Mouse (Mus musculus) heart, embryonic 12.5 days (tissue): Measurements from ENCODE around the gene Ttc5. TPM values are rescaled to one million over a fixed set of nuclear protein-coding genes. Genes with fewer than 3 reads are reported as not detected.
"Not testable (repeated sequence)": the region's sequence is repeated elsewhere in the genome, so short reads cannot be mapped to it uniquely, and the experiment has no call there.

Source experiments
- ATAC-seq: fragments of 200-750 bp; cut with Nextera tagmentation; 2 replicates; pipeline ENCODE4 v1.8.0; 2017; ENCODE audit warnings: moderate TSS enrichment, moderate library complexity; ENCODE audit not compliant: insufficient number of reproducible peaks, low FRiP score
- H3K27ac ChIP-seq: fragments of 300-500 bp; sonication (generic); 2 replicates; pipeline ENCODE4 v1.5.1; 2016; ENCODE audit warnings: mild to moderate bottlenecking, moderate library complexity; ENCODE audit not compliant: poor library complexity, severe bottlenecking
- H3K27me3 ChIP-seq: fragments of 300-500 bp; sonication (generic); replicated peaks from 2 replicates; pipeline ENCODE4 v1.6.1; 2016; ENCODE audit warnings: mild to moderate bottlenecking, moderate library complexity
- H3K36me3 ChIP-seq: fragments of 300-500 bp; sonication (generic); 2 replicates; pipeline ENCODE4 v1.6.1; 2016; ENCODE audit warnings: mild to moderate bottlenecking, moderate library complexity
- H3K4me1 ChIP-seq: fragments of 300-500 bp; sonication (generic); replicated peaks from 2 replicates; pipeline ENCODE4 v1.6.1; 2016; ENCODE audit warnings: mild to moderate bottlenecking
- H3K4me2 ChIP-seq: fragments of 300-500 bp; sonication (generic); 2 replicates; pipeline ENCODE4 v1.6.1; 2016; ENCODE audit warnings: mild to moderate bottlenecking, moderate library complexity
- H3K4me3 ChIP-seq: fragments of 300-500 bp; sonication (generic); 2 replicates; pipeline ENCODE4 v1.5.1; 2016; ENCODE audit warnings: mild to moderate bottlenecking
- H3K9ac ChIP-seq: fragments of 300-500 bp; sonication (generic); 2 replicates; pipeline ENCODE4 v1.6.1; 2016; ENCODE audit warnings: mild to moderate bottlenecking, moderate library complexity
- H3K9me3 ChIP-seq: fragments of 300-500 bp; sonication (generic); replicated peaks from 2 replicates; pipeline ENCODE4 v1.6.1; 2016; ENCODE audit warnings: mild to moderate bottlenecking, moderate library complexity
- WGBS: fragments of 180-500 bp; shearing (Covaris S2); methylation state at CpG from one replicate; pipeline ENCODE4 v1.1.7; 2016; 5-methylcytosine and 5-hydroxymethylcytosine counted together
- polyA plus RNA-seq: library from polyadenylated mRNA; unstranded; fragments of >200 nt; fragmentation: Nextera tagmentation; extraction: Ambion mirVana; gene quantifications from 2 replicates; pipeline ENCODE4 v1.2.1, GENCODE M21; 2016

The Ttc5 gene
- polyA plus RNA-seq: 46.1 and 48.1 TPM in 2 replicates

- Histone ChIP-seq H3K27ac (peak within 1 kb of the TSS; percentile 67), H3K9me3 (no peaks in the 10 kb centered on the region), H3K4me2 (peak within 1 kb of the TSS; percentile 74), H3K4me3 (peak within 1 kb of the TSS; percentile 90), H3K36me3 (peaks cover 18% of the 10 kb centered on the region), H3K4me1 (peaks cover 6% of the 10 kb centered on the region; the same call in 1 of the 2 replicates), H3K9ac (peak within 1 kb of the TSS; percentile 82), H3K27me3 (no peaks in the 10 kb centered on the region)
- WGBS: under 1% methylated on average over 21 of the region's 21 CpGs
- ATAC-seq: peak; percentile 89
Measured at GRCm38 (mm10) chr14:50785251-50785637, at the start of gene Ttc5. Gene Ttc5 (minus strand): TSS chr14:50785519.

GRCm38 (mm10) chr14:50834435-50834834 is 49.1 kb upstream of the Ttc5 start:
- Histone ChIP-seq H3K4me2 (no peak overlapping the region), H3K4me1 (no peaks in the 10 kb centered on the region), H3K9me3 (no peaks in the 10 kb centered on the region), H3K27me3 (no peaks in the 10 kb centered on the region), H3K36me3 (peaks cover 57% of the 10 kb centered on the region), H3K27ac (no peak overlapping the region), H3K9ac (no peak overlapping the region), H3K4me3 (no peak overlapping the region)
- WGBS: 45% methylated on average over 2 of the region's 2 CpGs
- ATAC-seq: no peak

- peaks cover 57% of the 10 kb centered on the region for H3K36me3 ChIP-seq
- 79% methylated on average over 10 of the region's 10 CpGs for WGBS
- H3K4me1 ChIP-seq: no peaks in the 10 kb centered on the region
- no peak overlapping the region for H3K27ac ChIP-seq
- H3K9me3 ChIP-seq: no peaks in the 10 kb centered on the region
- H3K27me3 ChIP-seq: no peaks in the 10 kb centered on the region
- no peak overlapping the region for H3K4me3 ChIP-seq
- no peak overlapping the region for H3K9ac ChIP-seq
- no peak overlapping the region for H3K4me2 ChIP-seq
- no peak for ATAC-seq
Measured at GRCm38 (mm10) chr14:50833964-50834363, 48.6 kb upstream of the Ttc5 start.

GRCm38 (mm10) chr14:50829878-50830277 is 44.6 kb upstream of the Ttc5 start:
- no peak overlapping the region for H3K9ac ChIP-seq
- no peak overlapping the region for H3K27ac ChIP-seq
- H3K4me3 ChIP-seq: no peak overlapping the region
- no peaks in the 10 kb centered on the region for H3K9me3 ChIP-seq
- H3K36me3 ChIP-seq: peaks cover 43% of the 10 kb centered on the region
- H3K4me1 ChIP-seq: no peaks in the 10 kb centered on the region
- no peak for ATAC-seq
- 83% methylated on average over 3 of the region's 3 CpGs for WGBS
- no peaks in the 10 kb centered on the region for H3K27me3 ChIP-seq
- H3K4me2 ChIP-seq: no peak overlapping the region

- Histone ChIP-seq H3K9me3 (no peaks in the 10 kb centered on the region), H3K4me2 (no peak overlapping the region), H3K4me1 (no peaks in the 10 kb centered on the region), H3K9ac (no peak overlapping the region), H3K27ac (no peak overlapping the region), H3K4me3 (no peak overlapping the region), H3K27me3 (no peaks in the 10 kb centered on the region), H3K36me3 (peaks cover 47% of the 10 kb centered on the region)
- no peak for ATAC-seq
- WGBS: 79% methylated on average over 4 of the region's 4 CpGs
Measured at GRCm38 (mm10) chr14:50826579-50826978, 41.3 kb upstream of the Ttc5 start.

GRCm38 (mm10) chr14:50824219-50824618 is 38.9 kb upstream of the Ttc5 start:
- Histone ChIP-seq H3K4me3 (no peak overlapping the region), H3K4me2 (no peak overlapping the region), H3K4me1 (no peaks in the 10 kb centered on the region), H3K36me3 (peaks cover 57% of the 10 kb centered on the region), H3K27me3 (no peaks in the 10 kb centered on the region), H3K9me3 (no peaks in the 10 kb centered on the region), H3K27ac (no peak overlapping the region), H3K9ac (no peak overlapping the region)
- ATAC-seq: no peak
- WGBS: 77% methylated on average over 9 of the region's 9 CpGs

GRCm38 (mm10) chr14:50823240-50823639 is 37.9 kb upstream of the Ttc5 start:
- WGBS: 74% methylated on average over 2 of the region's 2 CpGs
- H3K9ac ChIP-seq: no peak overlapping the region

GRCm38 (mm10) chr14:50813060-50813459 is 27.7 kb upstream of the Ttc5 start:
- peaks cover 74% of the 10 kb centered on the region for H3K36me3 ChIP-seq

More at GRCm38 (mm10) chr14:50823240-50823639, 37.9 kb upstream of the Ttc5 start:
- H3K36me3 ChIP-seq: peaks cover 62% of the 10 kb centered on the region
- no peak for ATAC-seq
- H3K4me2 ChIP-seq: no peak overlapping the region
- H3K27ac ChIP-seq: no peak overlapping the region
- H3K27me3 ChIP-seq: no peaks in the 10 kb centered on the region
- no peaks in the 10 kb centered on the region for H3K4me1 ChIP-seq
- no peaks in the 10 kb centered on the region for H3K9me3 ChIP-seq
- no peak overlapping the region for H3K4me3 ChIP-seq

GRCm38 (mm10) chr14:50807487-50808072 is 22.3 kb upstream of the Ttc5 start, which contains the start of the genes Ccnb1ip1 and Parp2:
Gene Ccnb1ip1 (minus strand): TSS chr14:50807732.
Gene Parp2 (plus strand): TSS chr14:50807841.
- peak within 1 kb of the TSS; percentile 68 for H3K4me2 ChIP-seq
- ATAC-seq: peak; percentile 99
- peaks cover 26% of the 10 kb centered on the region for H3K36me3 ChIP-seq
- H3K9me3 ChIP-seq: no peaks in the 10 kb centered on the region
- H3K4me3 ChIP-seq: peak within 1 kb of the TSS; percentile 70
- under 1% methylated on average over 42 of the region's 42 CpGs for WGBS
- peak within 1 kb of the TSS; percentile 76 for H3K9ac ChIP-seq
- H3K27ac ChIP-seq: peak within 1 kb of the TSS; percentile 90
- H3K27me3 ChIP-seq: no peaks in the 10 kb centered on the region
- peaks cover 4% of the 10 kb centered on the region for H3K4me1 ChIP-seq

More at GRCm38 (mm10) chr14:50813060-50813459, 27.7 kb upstream of the Ttc5 start:
- Histone ChIP-seq H3K4me3 (no peak overlapping the region), H3K9me3 (no peaks in the 10 kb centered on the region), H3K27me3 (no peaks in the 10 kb centered on the region), H3K4me1 (peaks cover 4% of the 10 kb centered on the region), H3K4me2 (no peak overlapping the region), H3K27ac (no peak overlapping the region), H3K9ac (no peak overlapping the region)
- ATAC-seq: no peak
- 82% methylated on average over 2 of the region's 2 CpGs for WGBS

GRCm38 (mm10) chr14:50806469-50806868 is 21.1 kb upstream of the Ttc5 start:
- not testable (repeated sequence) for H3K9ac ChIP-seq, H3K4me3 ChIP-seq, ATAC-seq, H3K4me1 ChIP-seq, H3K27me3 ChIP-seq, H3K9me3 ChIP-seq, H3K27ac ChIP-seq
- 81% methylated on average over 5 of the region's 5 CpGs for WGBS
- peak overlapping the region; percentile 31; the same call in 1 of the 2 replicates for H3K4me2 ChIP-seq
- H3K36me3 ChIP-seq: peaks cover 15% of the 10 kb centered on the region

GRCm38 (mm10) chr14:50804683-50805082 is 19.4 kb upstream of the Ttc5 start:
- no peak overlapping the region for H3K4me3 ChIP-seq
- no peak for ATAC-seq
- no peak overlapping the region for H3K9ac ChIP-seq
- H3K36me3 ChIP-seq: no peaks in the 10 kb centered on the region
- no peak overlapping the region for H3K27ac ChIP-seq
- H3K27me3 ChIP-seq: no peaks in the 10 kb centered on the region
- H3K4me2 ChIP-seq: no peak overlapping the region
- WGBS: 62% methylated on average over 13 of the region's 13 CpGs
- H3K4me1 ChIP-seq: peaks cover 4% of the 10 kb centered on the region
- H3K9me3 ChIP-seq: no peaks in the 10 kb centered on the region
